Mouse (Mus musculus) erythroblast, adult 5-6 weeks (primary cell): ENCODE data around the gene Slc7a1. TPM values are rescaled to one million over a fixed set of nuclear protein-coding genes. Genes with fewer than 3 reads are reported as not detected.

Experiments used
- ATAC-seq: replicated peaks from 2 replicates; pipeline ENCODE4 v1.8.0; 2016; ENCODE audit warnings: moderate number of reproducible peaks, mild to moderate bottlenecking, moderate TSS enrichment, inconsistent platforms; ENCODE audit not compliant: poor library complexity, low FRiP score, severe bottlenecking
- total RNA-seq, 2 experiments: library from RNA; stranded (forward) in 1 of 2; stranded (reverse) in 1 of 2; fragments of 150-400 nt in 1 of 2; fragments of 200-764, 138-1000 nt in 1 of 2; gene quantifications; 2 replicates each; pipeline versions ENCODE4 v1.2.3 to v1.2.4; 2015 to 2017; ENCODE audit warnings: low replicate concordance in 2 of 2

The Slc7a1 gene
- 12.1 and 17.1 TPM in 2 replicates for total RNA-seq (2015; ENCODE audit: low replicate concordance)
- 12.3 and 17.8 TPM in 2 replicates for total RNA-seq (2017; ENCODE audit: low replicate concordance)

GRCm38 (mm10) chr5:148399660-148400443 lies at the start of gene Slc7a1:
TSS of gene Slc7a1 (minus strand) at chr5:148399904.
- peak; percentile 93 for ATAC-seq

- no peak for ATAC-seq
These were observed 45.3 kb upstream of the Slc7a1 start for GRCm38 (mm10) chr5:148444974-148445373.

GRCm38 (mm10) chr5:148443734-148444133 lies 44.0 kb upstream of the Slc7a1 start:
- ATAC-seq, result no peak

GRCm38 (mm10) chr5:148435660-148436059 lies 36.0 kb upstream of the Slc7a1 start:
- no peak for ATAC-seq

- no peak for ATAC-seq
These were observed 32.4 kb upstream of the Slc7a1 start for GRCm38 (mm10) chr5:148432121-148432520.

- ATAC-seq, result no peak
These were observed 29.1 kb upstream of the Slc7a1 start for GRCm38 (mm10) chr5:148428846-148429245.

GRCm38 (mm10) chr5:148425136-148425535 lies 25.4 kb upstream of the Slc7a1 start:
- no peak for ATAC-seq

- no peak for ATAC-seq
These were observed 21.6 kb upstream of the Slc7a1 start for GRCm38 (mm10) chr5:148421326-148421725.

- no peak for ATAC-seq
These were observed 19.4 kb upstream of the Slc7a1 start for GRCm38 (mm10) chr5:148419112-148419526.

- no peak for ATAC-seq
These were observed 18.7 kb upstream of the Slc7a1 start for GRCm38 (mm10) chr5:148418436-148418835.

GRCm38 (mm10) chr5:148417756-148418155 lies 18.1 kb upstream of the Slc7a1 start:
- ATAC-seq, result no peak

GRCm38 (mm10) chr5:148416461-148416860 lies 16.8 kb upstream of the Slc7a1 start:
- ATAC-seq, result no peak

GRCm38 (mm10) chr5:148414233-148414632 lies 14.5 kb upstream of the Slc7a1 start:
- ATAC-seq, result no peak

GRCm38 (mm10) chr5:148412504-148412903 lies 12.8 kb upstream of the Slc7a1 start:
- no peak for ATAC-seq

- ATAC-seq, result no peak
These were observed 9.8 kb upstream of the Slc7a1 start for GRCm38 (mm10) chr5:148409465-148409864.

- ATAC-seq, result no peak
These were observed 7.2 kb upstream of the Slc7a1 start for GRCm38 (mm10) chr5:148406913-148407312.

- no peak for ATAC-seq
These were observed 4.8 kb upstream of the Slc7a1 start for GRCm38 (mm10) chr5:148404548-148404947.

- no peak for ATAC-seq
These were observed 2.9 kb upstream of the Slc7a1 start for GRCm38 (mm10) chr5:148402641-148403040.

GRCm38 (mm10) chr5:148398766-148399659 lies 691 bp downstream of the Slc7a1 start:
- ATAC-seq, result peak; percentile 55

GRCm38 (mm10) chr5:148398451-148398765 lies 1.3 kb downstream of the Slc7a1 start:
- ATAC-seq, result no peak

GRCm38 (mm10) chr5:148397911-148398310 lies 1.8 kb downstream of the Slc7a1 start:
- ATAC-seq, result no peak
